Mouse (Mus musculus): Measurements from ENCODE around the gene Sowahd. TPM values are rescaled to one million over a fixed set of nuclear protein-coding genes. Genes with fewer than 3 reads are reported as not detected.

Sowahd gene
- polyA plus RNA-seq, 1 experiment from 2014 or later: 0.35 TPM

Other genes starting within 250 kb of the Sowahd start
- 124 and 125 TPM in 2 replicates for gene Ube2a, start 174.9 kb upstream of the Sowahd start, polyA plus RNA-seq (2014; fragmentation: Nextera tagmentation; extraction: Ambion mirVana)
- gene C330007P06Rik, start 174.7 kb upstream of the Sowahd start, polyA plus RNA-seq (2014; fragmentation: Nextera tagmentation; extraction: Ambion mirVana): 31.9 and 33.9 TPM in 2 replicates
- 2.6 and 2.7 TPM in 2 replicates for gene Nkrf, start 145.9 kb upstream of the Sowahd start, polyA plus RNA-seq (2014; fragmentation: Nextera tagmentation; extraction: Ambion mirVana)
- gene Sept6, start 57.1 kb upstream of the Sowahd start, polyA plus RNA-seq (2014; fragmentation: Nextera tagmentation; extraction: Ambion mirVana): 30.5 and 37.3 TPM in 2 replicates
- gene Rpl39, start 36.6 kb downstream of the Sowahd start, polyA plus RNA-seq (2014; fragmentation: Nextera tagmentation; extraction: Ambion mirVana): 616 and 763 TPM in 2 replicates
- gene Upf3b, start 61.5 kb downstream of the Sowahd start, polyA plus RNA-seq (2014; fragmentation: Nextera tagmentation; extraction: Ambion mirVana): 12.2 and 13.4 TPM in 2 replicates
- gene Nkap, start 78.0 kb downstream of the Sowahd start, polyA plus RNA-seq (2014; fragmentation: Nextera tagmentation; extraction: Ambion mirVana): 12.6 and 13.2 TPM in 2 replicates
- gene Akap14, start 120.0 kb downstream of the Sowahd start, polyA plus RNA-seq (2014; fragmentation: Nextera tagmentation; extraction: Ambion mirVana): 0.26 and 0.82 TPM in 2 replicates
- gene Ndufa1, start 142.3 kb downstream of the Sowahd start, polyA plus RNA-seq (2014; fragmentation: Nextera tagmentation; extraction: Ambion mirVana): 469 and 531 TPM in 2 replicates
- gene Rnf113a1, start 142.4 kb downstream of the Sowahd start, polyA plus RNA-seq (2014; fragmentation: Nextera tagmentation; extraction: Ambion mirVana): 8.8 and 9.9 TPM in 2 replicates
- gene Gm9, start 162.2 kb downstream of the Sowahd start, polyA plus RNA-seq (2014; fragmentation: Nextera tagmentation; extraction: Ambion mirVana): not detected in 2 replicates
- not detected in 2 replicates for gene Rhox1, start 173.4 kb downstream of the Sowahd start, polyA plus RNA-seq (2014; fragmentation: Nextera tagmentation; extraction: Ambion mirVana)
- gene Rhox2a, start 196.1 kb downstream of the Sowahd start, polyA plus RNA-seq (2014; fragmentation: Nextera tagmentation; extraction: Ambion mirVana): not detected in 2 replicates
- gene Rhox3a, start 201.1 kb downstream of the Sowahd start, polyA plus RNA-seq (2014; fragmentation: Nextera tagmentation; extraction: Ambion mirVana): not detected in 2 replicates
- not detected in 2 replicates for gene Rhox4a, start 216.5 kb downstream of the Sowahd start, polyA plus RNA-seq (2014; fragmentation: Nextera tagmentation; extraction: Ambion mirVana)